31 mouse cellular contexts compared by ENCODE assay signal in genomic region chr17:29530508-29530907, GRCm38 (mm10). TPM values are rescaled to one million over a fixed set of nuclear protein-coding genes. Genes with fewer than 3 reads are reported as not detected.
DNase-seq lines count a peak whose midpoint lies in the region; ATAC-seq and TF ChIP-seq lines count a peak whose summit lies in the region.
"Had no signal": no experiment of that assay in that cellular context is flagged by ENCODE, and none has a peak within 500 bp of the region (broad histone marks: within the 10 kb centered on the region; RNA-seq: fewer than 3 reads in every experiment).

No protein-coding gene starts in this region.

- no peak for TF ChIP-seq CTCF in MEL (IDR thresholded peaks at IDR 0.05 in 2 of 3, conservative IDR thresholded peaks at IDR 0.05 in 1 of 3; ENCODE audit: control insufficient read depth in 1 of 3, insufficient read depth in 1 of 3, low read depth in 2 of 3, low read length in 3 of 3, poor library complexity in 1 of 3, severe bottlenecking in 1 of 3)

- peak overlapping the region in 1 of 2 experiments; percentile 9; a peak in 1 of 4 replicates for H3K4me3 ChIP-seq in MEL (ENCODE audit: control insufficient read depth in 1 of 2, insufficient read depth in 1 of 2, low read depth in 2 of 2, low read length in 2 of 2)
- H3K4me3 ChIP-seq in kidney, embryonic 14.5 days (ENCODE audit: low read length), result no peak overlapping the region
- H3K4me3 ChIP-seq: embryonic facial prominence, embryonic 12.5 days; embryonic facial prominence, embryonic 15.5 days; forebrain, embryonic 12.5 days; forebrain, embryonic 15.5 days; heart, embryonic 12.5 days; heart, embryonic 15.5 days; hindbrain, embryonic 10.5 days had no signal

- H3K4me2 ChIP-seq in kidney, embryonic 14.5 days (replicated peaks; ENCODE audit: low read depth, low read length), result no peak overlapping the region
- H3K4me2 ChIP-seq: embryonic facial prominence, embryonic 12.5 days; embryonic facial prominence, embryonic 15.5 days; forebrain, embryonic 12.5 days; forebrain, embryonic 15.5 days; heart, embryonic 12.5 days; heart, embryonic 15.5 days; hindbrain, embryonic 14.5 days had no signal

- H3K9me3 ChIP-seq in MEL (replicated peaks; ENCODE audit: insufficient read depth, low read length), result no peaks in the 10 kb centered on the region
- peaks cover 5% of the 10 kb centered on the region; the same call in 1 of the 2 replicates for H3K9me3 ChIP-seq in kidney, embryonic 14.5 days (ENCODE audit: control insufficient read depth, low read length)
- H3K9me3 ChIP-seq: embryonic facial prominence, embryonic 15.5 days; forebrain, embryonic 12.5 days; forebrain, embryonic 15.5 days; heart, embryonic 15.5 days; hindbrain, embryonic 10.5 days had no signal

- no peaks in the 10 kb centered on the region for H3K79me2 ChIP-seq in MEL (ENCODE audit: control insufficient read depth, insufficient read depth, low read length, poor library complexity)

- no peak for TF ChIP-seq EP300 in MEL (IDR thresholded peaks at IDR 0.05; ENCODE audit: low read depth in 1 of 2, low read length in 2 of 2)

- no peak overlapping the region for H3K9ac ChIP-seq in MEL (ENCODE audit: control insufficient read depth, low read depth, low read length, poor library complexity, severe bottlenecking)
- H3K9ac ChIP-seq in kidney, embryonic 14.5 days (ENCODE audit: low read depth, low read length), result no peak overlapping the region
- H3K9ac ChIP-seq: embryonic facial prominence, embryonic 12.5 days; embryonic facial prominence, embryonic 15.5 days; forebrain, embryonic 12.5 days; forebrain, embryonic 15.5 days; heart, embryonic 12.5 days; heart, embryonic 15.5 days; hindbrain, embryonic 14.5 days had no signal

- H3K27me3 ChIP-seq in MEL (ENCODE audit: control insufficient read depth in 1 of 2, insufficient read depth in 2 of 2, low read length in 2 of 2), result no peaks in the 10 kb centered on the region
- H3K27me3 ChIP-seq in kidney, embryonic 14.5 days (ENCODE audit: control insufficient read depth, insufficient read depth, low read length), result no peaks in the 10 kb centered on the region
- H3K27me3 ChIP-seq: embryonic facial prominence, embryonic 12.5 days; embryonic facial prominence, embryonic 15.5 days; forebrain, embryonic 12.5 days; forebrain, embryonic 15.5 days; heart, embryonic 12.5 days; heart, embryonic 15.5 days had no signal

- ATAC-seq in CD4-positive, CD25-positive, alpha-beta regulatory T cell, adult 4 months, result no peak
- ATAC-seq in erythroid progenitor cell, adult 5-6 weeks (replicated peaks; ENCODE audit: low FRiP score, poor library complexity, severe bottlenecking), result no peak
- no peak for ATAC-seq in kidney, embryonic 14.5 days (ENCODE audit: low FRiP score, low TSS enrichment)
- ATAC-seq: forebrain, embryonic 15.5 days; hindbrain, postnatal 0 days; intestine, postnatal 0 days had no signal

- no peak for TF ChIP-seq POLR2A in MEL (IDR thresholded peaks at IDR 0.05; ENCODE audit: control insufficient read depth in 1 of 2, insufficient read depth in 1 of 2, low read depth in 1 of 2, low read length in 2 of 2, poor library complexity in 1 of 2)

- WGBS in kidney, embryonic 14.5 days, result 83% methylated on average over 6 of the region's 6 CpGs

- peaks cover 3 to 23% of the 10 kb centered on the region in 2 experiments; a peak in 3 of 4 replicates for H3K4me1 ChIP-seq in MEL (ENCODE audit: control insufficient read depth in 1 of 2, insufficient read depth in 2 of 2, low read length in 2 of 2)
- no peaks in the 10 kb centered on the region for H3K4me1 ChIP-seq in kidney, embryonic 14.5 days (ENCODE audit: control insufficient read depth, insufficient read depth, low read length)
- H3K4me1 ChIP-seq: embryonic facial prominence, embryonic 12.5 days; embryonic facial prominence, embryonic 15.5 days; forebrain, embryonic 15.5 days had no signal

- H3K27ac ChIP-seq in MEL (ENCODE audit: control insufficient read depth, low read depth, low read length), result no peak overlapping the region
- no peak overlapping the region for H3K27ac ChIP-seq in kidney, embryonic 14.5 days (ENCODE audit: low read depth, low read length)
- H3K27ac ChIP-seq: embryonic facial prominence, embryonic 12.5 days; embryonic facial prominence, embryonic 15.5 days; forebrain, embryonic 12.5 days; forebrain, embryonic 15.5 days; heart, embryonic 15.5 days; hindbrain, embryonic 10.5 days; hindbrain, embryonic 14.5 days; hindbrain, postnatal 0 days had no signal

- TF ChIP-seq RAD21 in MEL (IDR thresholded peaks at IDR 0.05; ENCODE audit: low read depth, low read length), result no peak

- H3K36me3 ChIP-seq in MEL (ENCODE audit: control insufficient read depth in 1 of 2, insufficient read depth in 2 of 2, low read length in 2 of 2), result peaks cover 0 to 13% of the 10 kb centered on the region in 2 experiments; a peak in 2 of 4 replicates
- no peaks in the 10 kb centered on the region for H3K36me3 ChIP-seq in kidney, embryonic 14.5 days (ENCODE audit: control insufficient read depth, insufficient read depth, low read length)
- H3K36me3 ChIP-seq: embryonic facial prominence, embryonic 12.5 days; embryonic facial prominence, embryonic 15.5 days; forebrain, embryonic 12.5 days; forebrain, embryonic 15.5 days; G1E; heart, embryonic 12.5 days; heart, embryonic 15.5 days; hindbrain, embryonic 10.5 days had no signal

- peak; percentile 63 for DNase-seq in CD4-positive, CD25-positive, alpha-beta regulatory T cell, adult 2 months (ENCODE audit: low read depth, low spot score)
- peak; percentile 41 for DNase-seq in MEL (ENCODE audit: low read depth, low spot score)
- DNase-seq in induced T-regulatory cell, adult 2 months (ENCODE audit: low read depth), result peak; percentile 71
- DNase-seq: adrenal gland, adult 2 months; adrenal gland, postnatal 14 days; cerebellum, adult 11 months; cerebellum, adult 2 months; cerebellum, adult 9-11 months; gastrocnemius, postnatal 25 days; heart, adult 18-20 months; heart, postnatal 10 days; heart, postnatal 36 days had no signal

TF ChIP-seq in MEL, 35 proteins besides CTCF, POLR2A, EP300 and RAD21:
- TF ChIP-seq MAX (IDR thresholded peaks at IDR 0.05; ENCODE audit: low read length) (no peak), ETS1 (IDR thresholded peaks at IDR 0.05; ENCODE audit: low read depth, low read length) (no peak)

RNA-seq across cellular contexts. Expression of gene Gm17657, which starts 18.9 kb away (rescaled TPM):
- polyA plus RNA-seq in CD4-positive, CD25-positive, alpha-beta regulatory T cell, adult 4 months (2017; shearing (Covaris generic)), result not detected
- 0.31 and 0.88 TPM in 2 replicates for total RNA-seq in MEL (2012; rRNA removed)
- 1 to 10 TPM in 1 of 2 experiments, not detected in 1; 2.7 TPM for polyA plus RNA-seq in MEL (2012; ENCODE audit: insufficient read depth in 1 of 2, insufficient read length in 2 of 2, low read depth in 1 of 2, low replicate concordance in 2 of 2, missing spikeins in 1 of 2)
- not detected in 2 replicates for total RNA-seq in erythroid progenitor cell, adult 5-6 weeks (2015; ENCODE audit: low replicate concordance)
- not detected in 2 replicates for total RNA-seq in erythroid progenitor cell, adult 5-6 weeks (2017; ENCODE audit: low replicate concordance)
- not detected in 2 replicates for polyA plus RNA-seq in kidney, embryonic 14.5 days (2014; fragmentation: Nextera tagmentation; extraction: Ambion mirVana)
- total RNA-seq: adrenal gland, adult 2 months; adrenal gland, postnatal 14 days; adrenal gland, postnatal 4 days; common myeloid progenitor, adult 5-6 weeks; gastrocnemius, adult 8-10 months; gastrocnemius, postnatal 25 days; heart, adult 18-20 months; heart, postnatal 10 days; heart, postnatal 36 days; hindbrain, postnatal 0 days had no signal
- polyA plus RNA-seq: adrenal gland, adult 2 months; cerebellum, adult 2 months; embryonic facial prominence, embryonic 12.5 days; embryonic facial prominence, embryonic 15.5 days; forebrain, embryonic 12.5 days; forebrain, embryonic 15.5 days; G1E; gonadal fat pad, adult 2 months; heart, embryonic 12.5 days; heart, embryonic 15.5 days; hindbrain, embryonic 10.5 days; hindbrain, embryonic 14.5 days; hindbrain, postnatal 0 days; intestine, embryonic 14.5 days; intestine, postnatal 0 days had no signal

RNA-seq across cellular contexts. Expression of gene Tbc1d22b, which starts 19.1 kb away (rescaled TPM):
- 10 to 100 TPM in 1 of 2 experiments, 1 to 10 TPM in 1; 9.5 to 11.2 TPM for polyA plus RNA-seq in CD4-positive, CD25-positive, alpha-beta regulatory T cell, adult 4 months (2017; shearing (Covaris generic))
- 8.0 and 9.4 TPM in 2 replicates for total RNA-seq in MEL (2012; rRNA removed)
- 10 to 100 TPM; 30.7 to 53.8 TPM for polyA plus RNA-seq in MEL (2012; ENCODE audit: insufficient read depth in 1 of 2, insufficient read length in 2 of 2, low read depth in 1 of 2, low replicate concordance in 2 of 2, missing spikeins in 1 of 2)
- total RNA-seq in erythroid progenitor cell, adult 5-6 weeks (2015; ENCODE audit: low replicate concordance), result 1.3 and 4.3 TPM in 2 replicates
- total RNA-seq in erythroid progenitor cell, adult 5-6 weeks (2017; ENCODE audit: low replicate concordance), result 3.1 and 3.2 TPM in 2 replicates
- polyA plus RNA-seq in kidney, embryonic 14.5 days (2014; fragmentation: Nextera tagmentation; extraction: Ambion mirVana), result 11.5 and 18.5 TPM in 2 replicates

RNA-seq across cellular contexts. Expression of gene Tmem217, which starts 21.7 kb away (rescaled TPM):
- under 1 TPM in 1 of 2 experiments, not detected in 1; 0.62 TPM for polyA plus RNA-seq in CD4-positive, CD25-positive, alpha-beta regulatory T cell, adult 4 months (2017; shearing (Covaris generic))
- 2.3 and 2.5 TPM in 2 replicates for total RNA-seq in MEL (2012; rRNA removed)
- 1 to 10 TPM in 1 of 2 experiments, not detected in 1; 4.5 TPM for polyA plus RNA-seq in MEL (2012; ENCODE audit: insufficient read depth in 1 of 2, insufficient read length in 2 of 2, low read depth in 1 of 2, low replicate concordance in 2 of 2, missing spikeins in 1 of 2)
- not detected in 2 replicates for total RNA-seq in erythroid progenitor cell, adult 5-6 weeks (2015; ENCODE audit: low replicate concordance)
- total RNA-seq in erythroid progenitor cell, adult 5-6 weeks (2017; ENCODE audit: low replicate concordance), result not detected in 2 replicates
- 0.42 and 0.76 TPM in 2 replicates for polyA plus RNA-seq in kidney, embryonic 14.5 days (2014; fragmentation: Nextera tagmentation; extraction: Ambion mirVana)
- total RNA-seq: adrenal gland, adult 2 months; adrenal gland, postnatal 14 days; gastrocnemius, adult 8-10 months; gastrocnemius, postnatal 25 days; heart, adult 18-20 months; heart, postnatal 10 days; heart, postnatal 36 days; hindbrain, postnatal 0 days had no signal
- polyA plus RNA-seq: G1E; intestine, postnatal 0 days had no signal

RNA-seq across cellular contexts. Expression of gene Pim1, which starts 40.0 kb away (rescaled TPM):
- polyA plus RNA-seq in CD4-positive, CD25-positive, alpha-beta regulatory T cell, adult 4 months (2017; shearing (Covaris generic)), result 100 to 1,000 TPM; 484 to 510 TPM
- 27.8 and 30.6 TPM in 2 replicates for total RNA-seq in MEL (2012; rRNA removed)
- 10 to 100 TPM in 1 of 2 experiments, not detected in 1; 52.1 TPM for polyA plus RNA-seq in MEL (2012; ENCODE audit: insufficient read depth in 1 of 2, insufficient read length in 2 of 2, low read depth in 1 of 2, low replicate concordance in 2 of 2, missing spikeins in 1 of 2)
- total RNA-seq in erythroid progenitor cell, adult 5-6 weeks (2015; ENCODE audit: low replicate concordance), result 88.0 and 102 TPM in 2 replicates
- total RNA-seq in erythroid progenitor cell, adult 5-6 weeks (2017; ENCODE audit: low replicate concordance), result 143 and 147 TPM in 2 replicates
- 12.6 and 15.6 TPM in 2 replicates for polyA plus RNA-seq in kidney, embryonic 14.5 days (2014; fragmentation: Nextera tagmentation; extraction: Ambion mirVana)
